Mouse (Mus musculus) B cell, adult 2 months (primary cell): ENCODE data around the gene Srrm4.

Source experiments
- DNase-seq, 2 experiments: peaks; one replicate each; pipeline ENCODE4 v3.0.0; 2022

Gene Srrm4

DNA sequence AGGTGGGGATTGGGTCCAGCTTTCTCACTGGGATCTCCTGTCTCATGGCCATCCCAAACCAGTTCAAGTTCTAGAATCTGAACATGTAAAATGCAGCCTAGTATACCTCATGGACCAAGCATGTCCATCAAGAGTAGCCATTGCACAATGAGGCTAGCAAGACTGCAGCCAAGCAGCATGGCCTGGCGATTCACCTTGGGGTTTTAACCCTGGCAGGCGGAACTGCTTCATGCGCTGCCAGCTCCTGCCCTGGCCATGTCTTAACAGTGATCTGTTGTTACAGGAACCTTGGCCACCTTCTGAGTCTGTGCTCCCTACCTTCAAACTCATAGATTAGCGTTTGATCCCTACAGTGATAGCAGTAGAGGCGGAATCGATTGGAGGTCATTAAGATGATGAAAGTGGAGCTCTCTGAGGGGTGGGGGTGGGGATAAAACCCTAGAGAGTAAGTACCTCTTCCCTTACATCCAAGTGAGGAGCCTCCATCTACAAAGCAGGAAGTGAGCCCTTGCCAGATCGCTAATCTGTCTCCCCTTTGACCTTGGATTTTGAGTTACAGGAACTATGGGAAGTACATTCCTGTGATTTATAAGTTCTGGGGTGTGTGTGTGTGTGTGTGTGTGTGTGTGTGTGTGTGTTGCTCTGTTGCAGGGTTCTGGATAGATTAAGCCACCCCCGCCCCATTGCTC is 191.4 kb downstream of the Srrm4 start:
- no peak for DNase-seq

DNA sequence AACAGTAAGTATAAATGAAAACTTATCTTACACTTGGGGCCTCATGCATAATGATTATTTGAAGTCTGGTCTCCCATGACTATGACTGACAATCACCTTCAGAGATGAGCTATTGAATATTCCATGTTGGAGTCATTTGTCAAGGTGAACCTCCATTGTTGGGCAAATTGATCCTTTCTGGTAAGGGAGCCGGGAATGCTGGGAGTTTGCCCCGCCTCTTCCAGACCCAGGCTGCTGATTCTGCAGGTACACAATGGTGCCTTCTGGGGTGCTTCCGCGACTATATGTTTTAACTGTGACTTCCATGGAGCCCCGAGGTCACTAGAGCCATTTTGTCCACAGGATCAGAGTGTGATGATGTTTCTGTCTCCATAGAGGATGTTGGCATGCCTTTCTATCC is 195.5 kb downstream of the Srrm4 start:
- no peak for DNase-seq

DNA sequence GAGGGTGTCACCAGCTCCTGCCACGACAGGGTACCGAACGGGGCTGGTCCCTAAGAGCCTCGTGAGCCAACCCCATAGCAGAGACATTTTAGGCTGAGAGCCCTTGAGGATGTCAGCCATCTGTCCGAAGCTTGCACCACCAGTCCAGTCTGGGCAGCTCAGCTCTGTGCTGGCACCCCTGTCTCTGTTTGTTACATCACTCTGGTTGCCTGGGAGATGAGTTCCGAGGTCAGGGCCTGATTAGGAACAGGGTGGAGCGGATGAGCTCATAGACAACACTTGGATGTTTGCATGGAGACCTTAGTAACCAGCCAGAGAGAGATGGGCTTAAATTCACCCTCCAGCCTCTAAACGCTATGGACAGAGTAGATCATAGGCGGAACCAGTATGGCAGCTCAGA is 199.0 kb downstream of the Srrm4 start:
- no peak for DNase-seq

DNA sequence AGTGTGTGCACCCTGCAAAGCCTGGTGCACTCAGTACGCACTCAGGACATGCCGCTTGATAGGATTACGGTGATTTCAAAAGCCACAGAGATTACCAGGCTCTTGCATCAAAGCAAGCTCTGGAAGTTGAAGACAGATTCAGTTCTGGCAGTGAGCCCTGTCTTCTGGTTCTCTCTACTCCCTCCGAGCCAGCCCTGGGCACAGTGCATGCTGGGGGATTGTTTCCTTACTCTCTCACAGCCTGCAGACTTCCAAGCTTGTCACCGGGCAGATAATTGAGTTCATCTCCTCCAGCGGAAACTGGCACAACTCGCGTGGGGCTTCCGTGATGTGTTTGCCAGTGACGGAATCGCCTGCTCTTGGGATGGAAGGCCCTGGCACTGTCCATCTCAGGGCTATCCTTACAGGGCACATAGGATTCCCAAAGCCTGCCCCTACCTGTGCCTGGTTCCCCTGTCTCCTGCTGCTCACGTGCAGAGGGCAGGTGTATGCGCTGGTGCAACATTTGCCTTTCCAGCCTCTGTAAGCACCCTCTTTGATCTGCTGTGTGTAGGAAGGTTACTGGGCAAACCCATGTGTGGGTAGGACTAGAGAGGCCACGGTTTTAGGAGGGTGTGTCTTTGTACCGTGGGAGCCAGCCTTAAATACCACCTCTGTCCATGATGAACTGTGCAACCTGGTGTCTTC is 201.6 kb downstream of the Srrm4 start:
- DNase-seq = no peak

DNA sequence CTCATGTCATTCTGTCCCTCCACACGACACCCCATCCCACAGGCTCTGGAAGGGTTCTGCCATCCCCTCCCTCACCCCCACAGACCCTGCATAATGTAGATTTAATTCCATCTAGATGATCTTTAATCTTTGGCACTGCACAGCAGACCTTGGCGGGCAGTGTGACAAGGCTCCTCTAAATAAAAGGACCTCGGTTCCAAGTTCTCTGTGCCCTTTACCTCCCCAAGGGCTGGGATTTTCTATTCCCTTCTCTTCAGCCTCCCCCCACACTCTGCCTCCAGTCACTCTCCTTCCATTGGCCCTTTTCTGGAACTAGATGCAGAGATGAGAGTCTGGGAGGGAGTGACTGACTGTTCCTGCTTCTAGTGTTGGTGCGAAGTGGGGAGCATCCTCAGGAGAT is 202.3 kb downstream of the Srrm4 start:
- DNase-seq = no peak
